Mouse (Mus musculus) lung, postnatal 10 days (tissue): ENCODE measurements at regions not wholly inside any gene's neighbourhood (a gene's known extent, or its start where the extent isn't known, plus 50 kb on each side); places are given as distances from the start of the nearest gene placed in this dataset.

ENCODE experiments used
- DNase-seq: peaks from one replicate; pipeline ENCODE4 v3.0.0; 2021

GRCm38 (mm10) chr12:97915026-97915425, 344.2 kb downstream of the Galc start:
- no peak for DNase-seq

- DNase-seq = peak; percentile 4
Measured at GRCm38 (mm10) chr12:97912730-97913129, 346.5 kb downstream of the Galc start.

GRCm38 (mm10) chr12:97899266-97899665, 360.0 kb downstream of the Galc start:
- no peak for DNase-seq

GRCm38 (mm10) chr12:97898178-97898577, 361.1 kb downstream of the Galc start:
- DNase-seq = no peak

- DNase-seq = no peak
Measured at GRCm38 (mm10) chr12:97895981-97896380, 363.3 kb downstream of the Galc start.

- DNase-seq = no peak
Measured at GRCm38 (mm10) chr12:97888801-97889455, 370.3 kb downstream of the Galc start.

- no peak for DNase-seq
Measured at GRCm38 (mm10) chr12:97888291-97888800, 370.9 kb downstream of the Galc start.

GRCm38 (mm10) chr12:97882439-97882838, 376.8 kb downstream of the Galc start:
- peak; percentile 4 for DNase-seq

- peak; percentile 79 for DNase-seq
Measured at GRCm38 (mm10) chr12:97872391-97872790, 386.9 kb downstream of the Galc start.

GRCm38 (mm10) chr12:97862921-97863320, 396.3 kb downstream of the Galc start:
- no peak for DNase-seq

GRCm38 (mm10) chr12:97836202-97836908, 422.9 kb downstream of the Galc start:
- DNase-seq = no peak

- DNase-seq = no peak
Measured at GRCm38 (mm10) chr12:97793364-97794120, 465.7 kb downstream of the Galc start.

- no peak for DNase-seq
Measured at GRCm38 (mm10) chr12:97783476-97783875, 475.8 kb downstream of the Galc start.

GRCm38 (mm10) chr12:97759116-97759515, 500.1 kb downstream of the Galc start:
- no peak for DNase-seq

- no peak for DNase-seq
Measured at GRCm38 (mm10) chr12:97758624-97759023, 500.6 kb downstream of the Galc start.

- DNase-seq = no peak
Measured at GRCm38 (mm10) chr12:97750166-97750565, 509.1 kb downstream of the Galc start.

- DNase-seq = no peak
Measured at GRCm38 (mm10) chr12:97740927-97741326, 518.3 kb downstream of the Galc start.

GRCm38 (mm10) chr12:97732078-97732580, 527.1 kb downstream of the Galc start:
- no peak for DNase-seq

- no peak for DNase-seq
Measured at GRCm38 (mm10) chr12:97720554-97720953, 538.7 kb downstream of the Galc start.

GRCm38 (mm10) chr12:97717812-97718211, 541.4 kb downstream of the Galc start:
- DNase-seq = no peak
